Mouse (Mus musculus) limb, embryonic 10.5 days (tissue): Measurements from ENCODE around the gene Dcbld2. TPM values are rescaled to one million over a fixed set of nuclear protein-coding genes. Genes with fewer than 3 reads are reported as not detected.

Experiments
- DNase-seq: peaks from one replicate; pipeline ENCODE4 v3.0.0-alpha.2; 2017; ENCODE audit warnings: low spot score
- H3K27ac ChIP-seq: fragments of 300-500 bp; sonication (generic); 2 replicates; pipeline ENCODE4 v1.5.1; 2016; ENCODE audit warnings: mild to moderate bottlenecking
- H3K27me3 ChIP-seq: fragments of 300-500 bp; sonication (generic); 2 replicates; pipeline ENCODE4 v1.6.1; 2016; ENCODE audit warnings: low read depth, mild to moderate bottlenecking; ENCODE audit not compliant: poor library complexity, severe bottlenecking
- H3K36me3 ChIP-seq: fragments of 300-500 bp; sonication (generic); 2 replicates; pipeline ENCODE4 v1.6.1; 2016; ENCODE audit warnings: mild to moderate bottlenecking, moderate library complexity
- H3K4me1 ChIP-seq: fragments of 300-500 bp; sonication (generic); 2 replicates; pipeline ENCODE4 v1.6.1; 2016
- H3K4me3 ChIP-seq: fragments of 300-500 bp; sonication (generic); 2 replicates; pipeline ENCODE4 v1.5.1; 2016; ENCODE audit warnings: mild to moderate bottlenecking, moderate library complexity
- H3K9me3 ChIP-seq: fragments of 300-500 bp; sonication (generic); replicated peaks from 2 replicates; pipeline ENCODE4 v1.6.1; 2016; ENCODE audit warnings: mild to moderate bottlenecking
- WGBS: fragments of 180-500 bp; shearing (Covaris S2); methylation state at CpG from one replicate; pipeline ENCODE4 v1.1.7; 2016; 5-methylcytosine and 5-hydroxymethylcytosine counted together
- polyA plus RNA-seq: library from polyadenylated mRNA; unstranded; fragments of >200 nt; fragmentation: Nextera tagmentation; extraction: Ambion mirVana; gene quantifications from 2 replicates; pipeline ENCODE4 v1.2.1, GENCODE M21; 2016

Gene Dcbld2
- polyA plus RNA-seq, 1 experiment from 2014 or later, result 7.0 TPM

- Histone ChIP-seq H3K4me3 (no peak overlapping the region), H3K27ac (peak overlapping the region; percentile 79), H3K27me3 (no peaks in the 10 kb centered on the region), H3K36me3 (no peaks in the 10 kb centered on the region), H3K9me3 (no peaks in the 10 kb centered on the region), H3K4me1 (peaks cover 50% of the 10 kb centered on the region)
- WGBS, result 41% methylated on average over 9 of the region's 9 CpGs
- DNase-seq, result peak; percentile 59
Observed at GRCm38 (mm10) chr16:58512181-58512761, 104.0 kb downstream of the Dcbld2 start.

- 20% methylated on average over 3 of the region's 3 CpGs for whole genome bisulfite sequencing
- H3K27me3 ChIP-seq, result no peaks in the 10 kb centered on the region
- H3K9me3 ChIP-seq, result no peaks in the 10 kb centered on the region
- H3K4me3 ChIP-seq, result no peak overlapping the region
- no peaks in the 10 kb centered on the region for H3K36me3 ChIP-seq
- H3K4me1 ChIP-seq, result peaks cover 44% of the 10 kb centered on the region
- DNase-seq, result peak; percentile 44
- peak overlapping the region; percentile 79 for H3K27ac ChIP-seq
Observed at GRCm38 (mm10) chr16:58512887-58513286, 104.6 kb downstream of the Dcbld2 start.

GRCm38 (mm10) chr16:58513755-58514154 lies 105.5 kb downstream of the Dcbld2 start:
- no peaks in the 10 kb centered on the region for H3K9me3 ChIP-seq
- peaks cover 42% of the 10 kb centered on the region for H3K4me1 ChIP-seq
- 12% methylated on average over 6 of the region's 6 CpGs for WGBS
- no peak overlapping the region for H3K4me3 ChIP-seq
- no peaks in the 10 kb centered on the region for H3K27me3 ChIP-seq
- no peaks in the 10 kb centered on the region for H3K36me3 ChIP-seq
- peak; percentile 58 for DNase-seq
- peak overlapping the region; percentile 79 for H3K27ac ChIP-seq

GRCm38 (mm10) chr16:58514565-58514964 lies 106.3 kb downstream of the Dcbld2 start:
- H3K9me3 ChIP-seq, result no peaks in the 10 kb centered on the region
- H3K4me1 ChIP-seq, result peaks cover 42% of the 10 kb centered on the region
- H3K27ac ChIP-seq, result no peak overlapping the region
- no peaks in the 10 kb centered on the region for H3K36me3 ChIP-seq
- no peak for DNase-seq
- no peak overlapping the region for H3K4me3 ChIP-seq
- no peaks in the 10 kb centered on the region for H3K27me3 ChIP-seq
- 87% methylated on average over 9 of the region's 9 CpGs for WGBS

GRCm38 (mm10) chr16:58516161-58516560 lies 107.9 kb downstream of the Dcbld2 start:
- Histone ChIP-seq H3K27ac (no peak overlapping the region), H3K27me3 (no peaks in the 10 kb centered on the region), H3K36me3 (no peaks in the 10 kb centered on the region), H3K4me1 (peaks cover 42% of the 10 kb centered on the region), H3K9me3 (no peaks in the 10 kb centered on the region), H3K4me3 (no peak overlapping the region)
- WGBS, result 93% methylated on average over 2 of the region's 2 CpGs
- no peak for DNase-seq

GRCm38 (mm10) chr16:58516960-58517798 lies 108.9 kb downstream of the Dcbld2 start:
- no peak overlapping the region for H3K4me3 ChIP-seq
- no peaks in the 10 kb centered on the region for H3K9me3 ChIP-seq
- peaks cover 37% of the 10 kb centered on the region for H3K4me1 ChIP-seq
- no peaks in the 10 kb centered on the region for H3K27me3 ChIP-seq
- no peak overlapping the region for H3K27ac ChIP-seq
- DNase-seq, result no peak
- 91% methylated on average over 7 of the region's 7 CpGs for WGBS
- H3K36me3 ChIP-seq, result no peaks in the 10 kb centered on the region

Other genes starting within 250 kb of the Dcbld2 start
- 10.8 and 13.5 TPM in 2 replicates for gene St3gal6, start 115.8 kb downstream of the Dcbld2 start, polyA plus RNA-seq
- not detected in 2 replicates for gene Gm813, start 208.5 kb downstream of the Dcbld2 start, polyA plus RNA-seq
- gene E330017A01Rik, start 230.3 kb downstream of the Dcbld2 start, polyA plus RNA-seq, result not detected in 2 replicates